Mouse (Mus musculus) hindbrain, embryonic 14.5 days (tissue): ENCODE results near the gene Umps. TPM values are rescaled to one million over a fixed set of nuclear protein-coding genes. Genes with fewer than 3 reads are reported as not detected.

Experiments used
- ATAC-seq: fragments of 200-750 bp; cut with Nextera tagmentation; 2 replicates; pipeline ENCODE4 v1.8.0; 2017; ENCODE audit warnings: moderate number of reproducible peaks, mild to moderate bottlenecking, moderate TSS enrichment, moderate library complexity; ENCODE audit not compliant: low FRiP score
- DNase-seq: peaks from one replicate; pipeline ENCODE4 v3.0.0-alpha.2; 2015; ENCODE audit warnings: low spot score
- H3K27ac ChIP-seq: fragments of 300-500 bp; sonication (generic); 2 replicates; pipeline ENCODE4 v1.5.1; 2014; ENCODE audit warnings: mild to moderate bottlenecking, moderate library complexity
- H3K27me3 ChIP-seq: fragments of 300-500 bp; sonication (generic); 2 replicates; pipeline ENCODE4 v1.6.1; 2014; ENCODE audit warnings: mild to moderate bottlenecking, low read length, mixed read lengths; ENCODE audit not compliant: control insufficient read depth, insufficient read depth
- H3K36me3 ChIP-seq: fragments of 300-500 bp; sonication (generic); replicated peaks from 2 replicates; pipeline ENCODE4 v1.6.1; 2014; ENCODE audit not compliant: control insufficient read depth, insufficient read depth
- H3K4me1 ChIP-seq: fragments of 300-500 bp; sonication (generic); replicated peaks from 2 replicates; pipeline ENCODE4 v1.6.1; 2014; ENCODE audit warnings: antibody characterized with exemption, low read length, mixed read lengths; ENCODE audit not compliant: control insufficient read depth, insufficient read depth
- H3K4me2 ChIP-seq: fragments of 300-500 bp; sonication (generic); replicated peaks from 2 replicates; pipeline ENCODE4 v1.6.1; 2014; ENCODE audit warnings: mild to moderate bottlenecking, moderate library complexity
- H3K4me3 ChIP-seq: fragments of 300-500 bp; sonication (generic); replicated peaks from 2 replicates; pipeline ENCODE4 v1.5.1; 2014; ENCODE audit warnings: mild to moderate bottlenecking, low read length
- H3K9ac ChIP-seq: fragments of 300-500 bp; sonication (generic); 2 replicates; pipeline ENCODE4 v1.6.1; 2014
- H3K9me3 ChIP-seq: fragments of 300-500 bp; sonication (generic); 2 replicates; pipeline ENCODE4 v1.6.1; 2016; ENCODE audit warnings: low read length; ENCODE audit not compliant: control insufficient read depth
- WGBS: fragments of 180-500 bp; shearing (Covaris S2); extraction: QIAGEN DNeasy Blood & Tissue Kit; methylation state at CpG from one replicate; pipeline ENCODE4 v1.1.7; 2014; 5-methylcytosine and 5-hydroxymethylcytosine counted together
- polyA plus RNA-seq: library from polyadenylated mRNA; unstranded; fragments of >200 nt; fragmentation: Nextera tagmentation; extraction: Ambion mirVana; gene quantifications from 2 replicates; pipeline ENCODE4 v1.2.1, GENCODE M21; 2014

Umps gene
- polyA plus RNA-seq, 1 experiment from 2014 or later = 24.2 TPM

DNA sequence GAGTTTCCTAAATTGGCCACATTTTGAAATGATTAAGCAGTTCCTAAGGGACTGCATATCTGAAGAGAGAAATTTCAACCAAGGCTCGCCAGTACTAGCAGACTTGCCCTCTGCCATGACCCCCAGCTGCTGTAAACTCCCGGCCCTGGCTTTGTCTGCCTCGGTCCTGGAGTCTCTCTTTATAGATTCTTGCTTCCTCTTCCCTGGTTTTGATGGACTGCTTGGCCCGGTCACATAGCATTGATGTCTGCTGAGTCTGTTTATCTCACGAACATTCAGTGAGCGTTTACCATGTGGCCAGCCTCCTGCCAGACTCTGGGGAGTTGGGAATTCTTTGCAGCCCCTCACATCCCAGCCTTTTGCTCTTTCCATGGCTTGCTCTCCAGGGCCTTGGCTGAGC lies 22.1 kb downstream of the Umps start:
- no peaks in the 10 kb centered on the region for H3K36me3 ChIP-seq
- H3K27ac ChIP-seq = no peak overlapping the region
- H3K4me2 ChIP-seq = no peak overlapping the region
- H3K27me3 ChIP-seq = no peaks in the 10 kb centered on the region
- DNase-seq = no peak
- WGBS = 43% methylated on average over 6 of the region's 6 CpGs
- peaks cover 12% of the 10 kb centered on the region for H3K4me1 ChIP-seq
- no peaks in the 10 kb centered on the region for H3K9me3 ChIP-seq
- H3K4me3 ChIP-seq = no peak overlapping the region
- no peak overlapping the region for H3K9ac ChIP-seq
- ATAC-seq = no peak

DNA sequence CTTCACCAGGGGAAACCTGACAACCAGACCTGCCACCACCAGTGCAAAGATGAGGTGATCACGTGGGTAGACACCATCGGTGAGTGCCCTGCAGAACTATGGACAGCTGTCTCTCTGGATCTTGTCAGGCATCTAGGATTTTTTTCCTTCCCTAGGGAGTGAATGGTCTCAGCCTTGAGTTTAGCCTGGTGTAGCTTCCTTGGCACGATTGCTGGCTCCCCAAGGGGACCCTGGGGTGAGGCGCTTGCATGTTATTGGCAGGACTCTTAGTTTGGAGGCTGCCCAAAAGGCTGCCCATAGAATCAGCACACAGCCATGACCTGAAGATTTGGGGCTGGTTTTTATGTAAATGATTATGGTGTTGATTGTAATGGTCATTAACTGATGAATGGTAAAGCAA lies 22.7 kb downstream of the Umps start:
- 75% methylated on average over 4 of the region's 4 CpGs for WGBS
- Histone ChIP-seq H3K4me3 (no peak overlapping the region), H3K9ac (no peak overlapping the region), H3K9me3 (no peaks in the 10 kb centered on the region), H3K36me3 (no peaks in the 10 kb centered on the region), H3K27ac (no peak overlapping the region), H3K4me1 (peaks cover 13% of the 10 kb centered on the region), H3K27me3 (no peaks in the 10 kb centered on the region), H3K4me2 (no peak overlapping the region)
- DNase-seq (no peak), ATAC-seq (no peak)

DNA sequence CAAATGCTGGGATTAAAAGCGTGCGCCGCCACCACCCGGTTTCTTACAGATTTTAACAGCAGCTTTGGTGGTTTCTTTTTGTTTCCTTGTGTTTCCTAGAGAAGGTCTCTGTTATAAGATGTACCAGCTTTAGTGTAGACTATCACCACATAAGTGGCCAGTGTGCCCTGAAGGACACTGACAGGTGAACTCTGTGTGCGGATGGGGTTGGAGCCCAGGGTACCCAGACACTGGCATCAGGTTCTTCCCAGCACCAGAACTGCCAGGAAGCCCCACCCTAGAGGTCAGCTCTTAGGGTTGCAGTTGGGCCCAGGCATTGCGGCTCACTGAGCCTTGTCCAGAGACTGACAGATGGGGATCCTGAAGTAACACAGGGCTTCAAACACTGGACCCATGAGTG lies 23.4 kb downstream of the Umps start:
- H3K27ac ChIP-seq = no peak overlapping the region
- no peak for DNase-seq
- H3K4me2 ChIP-seq = no peak overlapping the region
- ATAC-seq = no peak
- no peak overlapping the region for H3K9ac ChIP-seq
- H3K4me3 ChIP-seq = no peak overlapping the region
- no peaks in the 10 kb centered on the region for H3K9me3 ChIP-seq
- H3K4me1 ChIP-seq = peaks cover 19% of the 10 kb centered on the region
- whole genome bisulfite sequencing = 97% methylated on average over 6 of the region's 6 CpGs
- no peaks in the 10 kb centered on the region for H3K36me3 ChIP-seq
- no peaks in the 10 kb centered on the region for H3K27me3 ChIP-seq

DNA sequence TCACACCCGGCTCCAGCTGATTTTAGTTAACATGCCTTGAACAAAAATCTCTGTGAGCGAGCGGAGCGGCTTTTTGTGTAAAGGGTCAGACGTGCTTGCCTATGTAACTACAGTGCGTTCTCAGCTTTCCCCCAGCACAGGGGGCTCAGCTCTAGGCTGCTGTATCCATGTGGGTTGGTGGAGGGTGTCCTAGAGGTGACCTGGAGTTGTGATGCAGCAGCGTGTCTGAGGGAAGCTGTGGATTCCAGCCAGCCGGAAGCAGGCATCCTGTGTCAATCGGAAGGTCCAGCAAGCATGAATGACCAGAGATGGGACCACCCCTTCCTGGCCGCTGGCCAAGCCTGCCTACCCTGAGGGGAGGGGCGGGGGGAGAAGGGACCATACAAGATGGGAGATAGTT lies 24.5 kb downstream of the Umps start:
- H3K27me3 ChIP-seq = no peaks in the 10 kb centered on the region
- no peak overlapping the region for H3K9ac ChIP-seq
- 54% methylated on average over 11 of the region's 11 CpGs for WGBS
- ATAC-seq (no peak), DNase-seq (no peak)
- H3K4me1 ChIP-seq = peaks cover 19% of the 10 kb centered on the region
- H3K9me3 ChIP-seq = no peaks in the 10 kb centered on the region
- no peaks in the 10 kb centered on the region for H3K36me3 ChIP-seq
- no peak overlapping the region for H3K4me2 ChIP-seq
- no peak overlapping the region for H3K27ac ChIP-seq
- no peak overlapping the region for H3K4me3 ChIP-seq

DNA sequence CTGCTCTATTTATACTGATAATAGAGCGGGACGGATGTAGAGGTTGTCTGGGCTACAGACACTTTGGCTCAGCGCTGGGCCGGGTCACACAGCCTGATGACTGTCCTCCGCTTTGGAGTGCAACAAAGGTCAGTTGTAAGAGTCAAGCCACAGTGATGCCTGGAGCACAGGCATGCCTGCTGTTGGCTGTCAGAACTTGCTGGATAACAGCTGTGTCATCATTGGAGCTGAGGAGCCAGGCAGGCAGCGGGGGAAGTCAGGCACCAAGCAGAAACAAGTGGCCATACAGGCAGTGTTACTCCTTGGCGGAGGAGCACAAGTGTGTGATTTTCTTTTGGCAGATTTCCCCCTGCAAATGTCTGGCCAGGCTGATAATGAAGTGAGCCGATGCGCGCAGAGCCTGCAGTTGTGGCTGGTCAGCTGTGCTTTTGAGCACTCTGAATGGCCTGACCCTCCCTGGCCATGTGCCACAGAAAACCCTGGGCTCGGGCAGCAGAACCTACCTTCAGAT lies 25.5 kb downstream of the Umps start:
- Histone ChIP-seq H3K9ac (no peak overlapping the region), H3K9me3 (no peaks in the 10 kb centered on the region), H3K27ac (peak overlapping the region; percentile 45; the same call in 1 of the 2 replicates), H3K4me1 (peaks cover 19% of the 10 kb centered on the region), H3K27me3 (no peaks in the 10 kb centered on the region), H3K4me2 (no peak overlapping the region), H3K36me3 (no peaks in the 10 kb centered on the region), H3K4me3 (no peak overlapping the region)
- ATAC-seq (peak; percentile 35), DNase-seq (peak; percentile 64)
- WGBS = 42% methylated on average over 11 of the region's 11 CpGs

DNA sequence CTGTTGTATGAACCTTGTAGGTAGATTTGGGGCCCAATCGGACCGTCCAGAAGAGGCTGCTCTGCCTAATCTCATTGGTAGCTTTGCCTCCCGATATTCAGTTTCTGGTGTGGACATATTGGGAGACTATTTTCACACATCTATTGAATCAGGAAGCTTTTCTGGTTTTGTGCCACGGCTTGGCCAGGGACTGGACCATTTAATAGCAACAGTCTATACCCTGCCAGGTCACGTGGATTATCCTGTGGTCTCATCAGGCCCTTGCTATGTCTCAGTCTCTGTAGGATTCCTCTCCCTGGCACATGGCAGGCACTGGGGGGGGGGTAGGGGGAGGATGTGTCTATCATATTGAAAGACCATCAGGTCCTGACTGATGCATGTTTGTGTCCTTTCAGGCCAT lies 26.7 kb downstream of the Umps start:
- H3K9me3 ChIP-seq = no peaks in the 10 kb centered on the region
- H3K27ac ChIP-seq = no peak overlapping the region

DNA sequence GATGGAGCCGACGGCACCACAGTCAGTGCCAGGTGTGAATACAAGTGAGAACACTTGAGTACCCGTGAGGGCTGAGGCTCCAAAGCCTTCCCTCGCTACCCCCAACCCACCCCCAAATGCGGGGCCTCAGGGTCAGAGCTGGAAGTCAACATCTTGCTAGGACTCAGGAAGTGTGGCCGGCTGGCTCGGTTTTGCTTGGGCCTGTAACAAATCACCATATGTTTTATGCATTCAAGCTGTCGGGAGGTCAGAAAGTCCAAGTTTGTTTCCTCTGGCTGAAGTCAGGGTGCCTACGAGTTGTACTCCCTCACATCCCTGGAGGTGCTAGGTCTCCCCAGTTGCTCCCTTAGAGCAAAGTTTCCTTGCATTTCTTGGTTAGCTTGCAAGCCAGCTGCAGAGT lies 27.2 kb downstream of the Umps start:
- no peaks in the 10 kb centered on the region for H3K36me3 ChIP-seq
- H3K27me3 ChIP-seq = no peaks in the 10 kb centered on the region
- 73% methylated on average over 9 of the region's 9 CpGs for WGBS
- peaks cover 24% of the 10 kb centered on the region for H3K4me1 ChIP-seq
- H3K9ac ChIP-seq = no peak overlapping the region
- no peak overlapping the region for H3K4me2 ChIP-seq
- ATAC-seq = no peak
- H3K27ac ChIP-seq = no peak overlapping the region
- DNase-seq = no peak
- no peak overlapping the region for H3K4me3 ChIP-seq
- H3K9me3 ChIP-seq = no peaks in the 10 kb centered on the region

More for the DNA sequence above, 26.7 kb downstream of the Umps start:
- no peak overlapping the region for H3K4me3 ChIP-seq
- WGBS = 90% methylated on average over 5 of the region's 5 CpGs
- ATAC-seq (no peak), DNase-seq (no peak)
- H3K36me3 ChIP-seq = no peaks in the 10 kb centered on the region
- H3K4me2 ChIP-seq = no peak overlapping the region
- H3K27me3 ChIP-seq = no peaks in the 10 kb centered on the region
- peaks cover 19% of the 10 kb centered on the region for H3K4me1 ChIP-seq
- H3K9ac ChIP-seq = no peak overlapping the region

DNA sequence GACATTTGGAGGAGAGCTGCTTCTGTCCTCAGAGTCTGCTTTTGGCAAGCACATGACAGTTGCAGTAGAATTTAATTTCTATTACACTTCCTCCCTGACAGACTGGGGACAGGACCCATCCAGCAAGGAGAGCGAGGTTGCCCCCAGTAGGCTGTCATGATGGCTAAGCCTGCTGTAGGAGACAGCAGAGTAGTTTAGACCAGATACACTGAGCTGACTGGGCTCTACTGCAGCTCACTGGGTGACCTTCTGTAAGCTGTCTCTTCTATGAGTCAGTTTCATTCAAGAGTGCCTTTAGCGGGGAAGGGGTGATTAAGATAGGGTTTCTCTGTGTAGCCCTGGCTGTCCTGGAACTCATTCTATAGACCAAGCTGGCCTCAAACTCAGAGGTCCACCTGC lies 27.7 kb downstream of the Umps start:
- no peaks in the 10 kb centered on the region for H3K36me3 ChIP-seq
- no peak overlapping the region for H3K4me3 ChIP-seq
- H3K4me2 ChIP-seq = no peak overlapping the region
- H3K27me3 ChIP-seq = no peaks in the 10 kb centered on the region
- DNase-seq (no peak), ATAC-seq (no peak)
- no peak overlapping the region for H3K27ac ChIP-seq
- H3K4me1 ChIP-seq = peaks cover 28% of the 10 kb centered on the region
- WGBS = 87% methylated on average over 2 of the region's 2 CpGs
- H3K9me3 ChIP-seq = no peaks in the 10 kb centered on the region
- no peak overlapping the region for H3K9ac ChIP-seq

DNA sequence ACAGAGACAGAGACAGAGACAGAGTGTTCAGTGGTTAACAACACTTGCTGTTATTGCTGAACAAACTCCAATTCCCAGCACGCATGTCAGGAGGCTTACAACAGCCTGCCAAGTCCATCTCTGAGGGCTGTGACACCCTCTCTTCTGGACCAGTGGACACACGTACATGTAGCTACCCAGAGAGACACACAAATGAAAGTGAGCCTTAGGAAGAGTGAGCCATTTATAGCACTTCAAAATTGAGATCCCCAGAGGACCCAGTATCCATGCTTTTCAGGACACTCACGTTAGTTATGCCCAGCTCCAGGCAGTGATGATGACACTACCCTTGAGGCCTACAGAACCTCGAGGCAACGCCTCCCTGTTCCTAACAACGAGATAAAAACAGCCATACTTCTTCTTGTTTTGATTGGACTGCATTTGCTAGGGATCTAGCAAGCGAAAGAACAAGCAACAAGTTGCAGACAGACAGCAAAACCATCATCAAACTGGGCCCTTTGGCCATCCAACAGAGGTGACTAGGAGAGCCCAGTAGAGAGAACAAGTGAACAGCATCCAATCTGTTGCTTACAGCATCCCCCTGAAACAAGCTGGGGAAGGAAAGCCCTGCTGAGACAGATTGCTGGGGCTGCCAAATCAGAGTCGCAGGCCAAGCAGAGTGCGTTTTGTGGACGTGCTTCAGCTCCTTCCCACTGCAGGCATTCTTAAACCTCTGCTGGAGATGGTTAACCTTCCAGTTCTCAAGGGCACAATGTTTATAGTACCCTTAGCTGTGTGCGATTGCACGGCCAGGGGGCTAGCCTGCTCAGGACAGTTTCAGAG lies 28.3 kb downstream of the Umps start:
- WGBS = 74% methylated on average over 12 of the region's 12 CpGs

More for the DNA sequence above, 28.3 kb downstream of the Umps start:
- Histone ChIP-seq H3K27ac (no peak overlapping the region), H3K27me3 (no peaks in the 10 kb centered on the region), H3K4me1 (peaks cover 30% of the 10 kb centered on the region), H3K9me3 (no peaks in the 10 kb centered on the region), H3K9ac (no peak overlapping the region), H3K36me3 (no peaks in the 10 kb centered on the region), H3K4me2 (no peak overlapping the region), H3K4me3 (no peak overlapping the region)
- no peak for DNase-seq
- ATAC-seq = no peak
